Mouse (Mus musculus) heart, adult 2 months (tissue): ENCODE measurements at regions not wholly inside any gene's neighbourhood (a gene's known extent, or its start where the extent isn't known, plus 50 kb on each side); places are given as distances from the start of the nearest gene placed in this dataset.

Source experiments
- CTCF ChIP-seq: fragments of 200-600 bp; IDR thresholded peaks from 2 replicates; pipeline ENCODE4 v1.8.1; 2022; ENCODE audit warnings: antibody characterized with exemption, mild to moderate bottlenecking, moderate library complexity
- EP300 ChIP-seq: fragments of 200-500 bp; IDR thresholded peaks from 2 replicates; pipeline ENCODE4 v1.6.1; 2011; ENCODE audit warnings: low read depth, low read length, control low read depth; ENCODE audit not compliant: insufficient read depth

DNA sequence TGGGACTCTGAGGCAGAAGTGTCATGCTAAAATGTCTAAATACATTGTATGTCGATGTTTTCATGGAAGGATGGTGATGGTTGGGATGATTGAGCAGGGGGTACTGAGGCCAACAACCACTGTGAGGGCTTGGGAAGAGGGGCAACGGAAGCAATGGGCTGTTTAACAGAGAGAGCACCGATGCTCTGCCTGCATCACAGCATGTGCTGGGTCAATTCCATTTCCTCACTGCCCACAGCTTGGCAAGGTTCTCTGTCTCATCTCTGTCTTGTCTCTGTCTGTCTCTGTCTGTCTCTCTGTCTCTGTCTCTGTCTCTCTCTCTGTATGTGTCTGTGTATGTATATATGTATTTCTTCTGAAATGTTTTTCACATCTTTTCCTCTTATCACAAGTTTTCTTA is 73.4 kb upstream of the Vwde start:
- TF ChIP-seq CTCF = no peak
- TF ChIP-seq EP300 = no peak
